ENCODE assay signal across 8 mouse cellular contexts in the genomic region with DNA sequence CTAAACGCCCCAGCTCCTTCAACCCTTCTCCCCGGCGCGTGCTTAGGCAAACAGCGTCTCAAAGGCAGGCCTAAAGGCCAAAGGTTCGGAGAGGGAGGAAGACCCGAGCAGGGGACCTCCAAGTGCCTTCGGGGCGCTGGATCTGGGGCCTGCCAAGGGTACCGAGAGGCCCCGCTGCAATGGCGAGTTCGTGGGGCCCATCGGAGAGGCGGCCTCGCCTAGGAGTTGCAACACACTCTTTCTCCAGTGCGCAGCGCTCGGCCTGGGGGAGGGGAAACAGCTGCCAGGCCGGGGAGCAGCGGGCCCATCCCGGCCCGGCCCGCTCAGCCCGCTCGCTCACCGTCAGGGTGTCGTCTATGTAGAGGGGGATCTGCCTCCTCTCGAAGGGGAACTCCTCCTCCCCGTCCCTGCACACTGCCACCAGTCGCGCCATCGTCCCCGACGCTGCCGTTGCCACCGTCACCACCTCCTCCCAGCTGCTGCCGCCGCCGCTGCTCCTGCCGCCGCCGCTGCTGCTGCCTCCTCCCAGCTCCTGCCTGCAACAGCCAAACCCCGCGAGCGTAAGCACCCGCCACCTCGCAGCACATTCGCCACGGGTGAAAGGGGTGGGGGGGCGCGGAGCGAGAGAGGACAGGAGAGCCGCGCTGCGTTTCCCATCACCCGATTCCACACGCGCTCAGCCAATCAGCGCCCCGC. TPM values are rescaled to one million over a fixed set of nuclear protein-coding genes. Genes with fewer than 3 reads are reported as not detected.
DNase-seq lines count a peak whose midpoint lies in the region; ATAC-seq and TF ChIP-seq lines count a peak whose summit lies in the region.

No protein-coding gene starts in this region.

- H3K4me1 ChIP-seq in embryonic facial prominence, embryonic 12.5 days: peaks cover 16% of the 10 kb centered on the region
- H3K4me1 ChIP-seq in limb, embryonic 11.5 days (ENCODE audit: control insufficient read depth, insufficient read depth, low read length): peaks cover 6% of the 10 kb centered on the region
- peaks cover 36% of the 10 kb centered on the region for H3K4me1 ChIP-seq in midbrain, embryonic 13.5 days (replicated peaks)
- peaks cover 2% of the 10 kb centered on the region; the same call in 1 of the 2 replicates for H3K4me1 ChIP-seq in small intestine, adult 2 months (ENCODE audit: control insufficient read depth, insufficient read depth, insufficient read length, low read length)

- peak overlapping the region; percentile 72 for H3K4me2 ChIP-seq in embryonic facial prominence, embryonic 12.5 days (replicated peaks)
- peak overlapping the region; percentile 84 for H3K4me2 ChIP-seq in limb, embryonic 11.5 days (ENCODE audit: low read depth, severe bottlenecking)
- H3K4me2 ChIP-seq in midbrain, embryonic 13.5 days (replicated peaks): peak overlapping the region; percentile 71

- TF ChIP-seq POLR2A in small intestine, adult 2 months (IDR thresholded peaks at IDR 0.05; ENCODE audit: low read depth, low read length): peak; percentile 62

- peak; percentile 87 for ATAC-seq in embryonic facial prominence, embryonic 12.5 days (ENCODE audit: insufficient number of reproducible peaks, insufficient read depth, low FRiP score, low TSS enrichment)
- ATAC-seq in limb, embryonic 11.5 days (ENCODE audit: insufficient number of reproducible peaks, low FRiP score, low TSS enrichment, low read depth): peak; percentile 79
- ATAC-seq in midbrain, embryonic 13.5 days: peak; percentile 86

- under 1% methylated on average over 61 of the region's 61 CpGs for WGBS in embryonic facial prominence, embryonic 12.5 days
- under 1% methylated on average over 58 of the region's 61 CpGs for WGBS in limb, embryonic 11.5 days
- under 1% methylated on average over 61 of the region's 61 CpGs for WGBS in midbrain, embryonic 13.5 days
- WGBS in small intestine, adult 2 months: under 1% methylated on average over 61 of the region's 61 CpGs

- no peaks in the 10 kb centered on the region for H3K36me3 ChIP-seq in embryonic facial prominence, embryonic 12.5 days
- H3K36me3 ChIP-seq in limb, embryonic 11.5 days (ENCODE audit: control insufficient read depth, insufficient read depth, low read length): no peaks in the 10 kb centered on the region
- no peaks in the 10 kb centered on the region for H3K36me3 ChIP-seq in midbrain, embryonic 13.5 days
- H3K36me3 ChIP-seq in small intestine, adult 2 months (ENCODE audit: control insufficient read depth, insufficient read depth, low read length): peaks cover 6% of the 10 kb centered on the region; the same call in 1 of the 2 replicates

- peak; percentile 96 for DNase-seq in 3134 (ENCODE audit: extremely low read depth, insufficient read length, low spot score)
- DNase-seq in adrenal gland, postnatal 25 days: peak; percentile 94
- peak; percentile 91 to 94 for DNase-seq in heart, adult 18-20 months
- DNase-seq in kidney, adult 18-20 months: peak; percentile 91
- peak; percentile 98 for DNase-seq in limb, embryonic 11.5 days (ENCODE audit: low spot score)

- peak overlapping the region; percentile 94 for H3K27ac ChIP-seq in embryonic facial prominence, embryonic 12.5 days
- H3K27ac ChIP-seq in limb, embryonic 11.5 days (replicated peaks; ENCODE audit: low read depth, low read length): peak overlapping the region; percentile 89
- peak overlapping the region; percentile 99 for H3K27ac ChIP-seq in midbrain, embryonic 13.5 days
- peak overlapping the region; percentile 95 for H3K27ac ChIP-seq in small intestine, adult 2 months (ENCODE audit: insufficient read depth, low read depth, low read length)

- TF ChIP-seq CTCF in small intestine, adult 2 months (IDR thresholded peaks at IDR 0.05; ENCODE audit: extremely low read depth, insufficient read length, insufficient replicate concordance, low read depth, low read length): no peak

- peak overlapping the region; percentile 93 for H3K4me3 ChIP-seq in embryonic facial prominence, embryonic 12.5 days
- H3K4me3 ChIP-seq in limb, embryonic 11.5 days (ENCODE audit: low read depth, low read length): peak overlapping the region; percentile 88
- peak overlapping the region; percentile 69 for H3K4me3 ChIP-seq in midbrain, embryonic 13.5 days (replicated peaks)
- H3K4me3 ChIP-seq in small intestine, adult 2 months (ENCODE audit: low read depth, low read length): peak overlapping the region; percentile 88

- H3K9ac ChIP-seq in embryonic facial prominence, embryonic 12.5 days: peak overlapping the region; percentile 93
- H3K9ac ChIP-seq in limb, embryonic 11.5 days (ENCODE audit: low read length): peak overlapping the region; percentile 89
- H3K9ac ChIP-seq in midbrain, embryonic 13.5 days (replicated peaks): peak overlapping the region; percentile 87

- no peaks in the 10 kb centered on the region for H3K27me3 ChIP-seq in embryonic facial prominence, embryonic 12.5 days
- no peaks in the 10 kb centered on the region for H3K27me3 ChIP-seq in limb, embryonic 11.5 days (ENCODE audit: control insufficient read depth, insufficient read depth, low read length)
- H3K27me3 ChIP-seq in midbrain, embryonic 13.5 days: no peaks in the 10 kb centered on the region
- H3K27me3 ChIP-seq in small intestine, adult 2 months (ENCODE audit: control insufficient read depth, insufficient read depth, low read length): no peaks in the 10 kb centered on the region

- no peaks in the 10 kb centered on the region for H3K9me3 ChIP-seq in embryonic facial prominence, embryonic 12.5 days
- H3K9me3 ChIP-seq in limb, embryonic 11.5 days (ENCODE audit: control insufficient read depth, low read length): no peaks in the 10 kb centered on the region
- no peaks in the 10 kb centered on the region for H3K9me3 ChIP-seq in midbrain, embryonic 13.5 days

RNA-seq across cellular contexts. Expression of a gene that starts 0.9 kb away (rescaled TPM):
- 85.3 and 91.7 TPM in 2 replicates for total RNA-seq in adrenal gland, postnatal 25 days (2021)
- polyA plus RNA-seq in embryonic facial prominence, embryonic 12.5 days (2016; fragmentation: Nextera tagmentation; extraction: Ambion mirVana): 73.6 and 75.1 TPM in 2 replicates
- 10 to 100 TPM; 53.9 to 57.9 TPM for total RNA-seq in heart, adult 18-20 months (2021)
- 69.3 and 69.8 TPM in 2 replicates for polyA plus RNA-seq in limb, embryonic 11.5 days (2014; fragmentation: Nextera tagmentation; extraction: Ambion mirVana)
- 75.1 and 75.7 TPM in 2 replicates for polyA plus RNA-seq in midbrain, embryonic 13.5 days (2015; fragmentation: Nextera tagmentation; extraction: Ambion mirVana)
- polyA plus RNA-seq in small intestine, adult 2 months (2012; rRNA removed): 12.0 and 29.2 TPM in 2 replicates

RNA-seq across cellular contexts. Expression of a gene that starts 10.3 kb away (rescaled TPM):
- 14.5 and 15.9 TPM in 2 replicates for total RNA-seq in adrenal gland, postnatal 25 days (2021)
- polyA plus RNA-seq in embryonic facial prominence, embryonic 12.5 days (2016; fragmentation: Nextera tagmentation; extraction: Ambion mirVana): 10.2 and 10.7 TPM in 2 replicates
- total RNA-seq in heart, adult 18-20 months (2021): 1 to 10 TPM; 3.2 to 5.2 TPM
- 12.3 and 13.4 TPM in 2 replicates for polyA plus RNA-seq in limb, embryonic 11.5 days (2014; fragmentation: Nextera tagmentation; extraction: Ambion mirVana)
- 6.2 and 6.3 TPM in 2 replicates for polyA plus RNA-seq in midbrain, embryonic 13.5 days (2015; fragmentation: Nextera tagmentation; extraction: Ambion mirVana)
- polyA plus RNA-seq in small intestine, adult 2 months (2012; rRNA removed): 8.7 and 13.0 TPM in 2 replicates

RNA-seq across cellular contexts. Expression of a gene that starts 10.4 kb away (rescaled TPM):
- total RNA-seq in adrenal gland, postnatal 25 days (2021): 10.5 and 11.8 TPM in 2 replicates
- 2.3 and 2.6 TPM in 2 replicates for polyA plus RNA-seq in embryonic facial prominence, embryonic 12.5 days (2016; fragmentation: Nextera tagmentation; extraction: Ambion mirVana)
- total RNA-seq in heart, adult 18-20 months (2021): 1 to 10 TPM; 6.4 to 7.3 TPM
- 3.1 and 3.2 TPM in 2 replicates for polyA plus RNA-seq in limb, embryonic 11.5 days (2014; fragmentation: Nextera tagmentation; extraction: Ambion mirVana)
- 2.3 and 3.1 TPM in 2 replicates for polyA plus RNA-seq in midbrain, embryonic 13.5 days (2015; fragmentation: Nextera tagmentation; extraction: Ambion mirVana)
- 0.39 and 0.98 TPM in 2 replicates for polyA plus RNA-seq in small intestine, adult 2 months (2012; rRNA removed)

RNA-seq across cellular contexts. Expression of a gene that starts 40.9 kb away (rescaled TPM):
- 49.8 and 56.3 TPM in 2 replicates for total RNA-seq in adrenal gland, postnatal 25 days (2021)
- 12.3 and 13.5 TPM in 2 replicates for polyA plus RNA-seq in embryonic facial prominence, embryonic 12.5 days (2016; fragmentation: Nextera tagmentation; extraction: Ambion mirVana)
- 10 to 100 TPM; 97.1 to 99.1 TPM for total RNA-seq in heart, adult 18-20 months (2021)
- polyA plus RNA-seq in limb, embryonic 11.5 days (2014; fragmentation: Nextera tagmentation; extraction: Ambion mirVana): 11.2 and 13.9 TPM in 2 replicates
- polyA plus RNA-seq in midbrain, embryonic 13.5 days (2015; fragmentation: Nextera tagmentation; extraction: Ambion mirVana): 4.9 and 5.2 TPM in 2 replicates
- polyA plus RNA-seq in small intestine, adult 2 months (2012; rRNA removed): 295 and 763 TPM in 2 replicates

RNA-seq across cellular contexts. Expression of a gene that starts 46.5 kb away (rescaled TPM):
- total RNA-seq in adrenal gland, postnatal 25 days (2021): 11.2 and 11.6 TPM in 2 replicates
- polyA plus RNA-seq in embryonic facial prominence, embryonic 12.5 days (2016; fragmentation: Nextera tagmentation; extraction: Ambion mirVana): 63.8 and 65.3 TPM in 2 replicates
- 10 to 100 TPM; 11.5 to 12.9 TPM for total RNA-seq in heart, adult 18-20 months (2021)
- 72.4 and 73.5 TPM in 2 replicates for polyA plus RNA-seq in limb, embryonic 11.5 days (2014; fragmentation: Nextera tagmentation; extraction: Ambion mirVana)
- polyA plus RNA-seq in midbrain, embryonic 13.5 days (2015; fragmentation: Nextera tagmentation; extraction: Ambion mirVana): 67.4 and 68.1 TPM in 2 replicates
- polyA plus RNA-seq in small intestine, adult 2 months (2012; rRNA removed): 3.3 and 4.3 TPM in 2 replicates

Comparison
In these comparisons a context has a peak if more than half of its experiments do, and no peak if none do; other contexts are left out.
1. Peak in every context shown above with its lines: DNase-seq, ATAC-seq, H3K4me3 ChIP-seq and H3K27ac ChIP-seq.